Mouse (Mus musculus): ENCODE measurements around the gene Hdgfl3. TPM values are rescaled to one million over a fixed set of nuclear protein-coding genes. Genes with fewer than 3 reads are reported as not detected.

The Hdgfl3 gene
- total RNA-seq (2021) = 10 to 100 TPM; 71.9 to 73.0 TPM

DNA sequence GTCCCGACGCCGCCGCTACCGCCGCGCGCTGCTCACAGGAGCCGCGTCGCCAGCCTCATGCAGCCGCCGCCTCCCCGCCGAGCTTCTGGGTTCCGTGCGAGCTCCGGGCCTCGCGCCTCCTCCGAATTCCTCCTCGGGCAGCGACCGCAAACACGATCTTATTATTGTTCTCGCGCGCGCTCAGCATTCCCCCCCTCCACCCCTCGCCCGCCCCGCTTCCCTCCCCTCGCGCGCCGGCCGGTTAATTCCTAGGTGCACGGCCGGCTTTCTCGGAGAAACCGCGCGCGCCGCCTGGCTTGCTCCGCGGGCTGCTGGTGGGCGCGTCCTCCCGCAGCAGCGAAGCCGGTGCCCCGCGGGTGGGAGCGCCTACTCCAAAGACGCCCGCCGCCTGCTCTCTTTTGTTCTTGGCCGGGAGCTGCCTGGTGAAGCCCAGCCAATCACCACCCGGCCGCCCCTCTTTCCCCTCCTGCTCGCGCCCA is at the start of gene Hdgfl3:
TSS of gene Hdgfl3 (minus strand) at position 207 of the 479 bp plus-strand sequence.
- intact Hi-C loops (cut with DNase I) = loop anchor here (5.0 kb wide), 2 partner anchors 62 to 147 kb away; partner anchors contain the start of gene 3110040N11Rik
- DNase-seq (ENCODE audit: low spot score in 2 of 2) = peak; percentile 79 to 82

DNA sequence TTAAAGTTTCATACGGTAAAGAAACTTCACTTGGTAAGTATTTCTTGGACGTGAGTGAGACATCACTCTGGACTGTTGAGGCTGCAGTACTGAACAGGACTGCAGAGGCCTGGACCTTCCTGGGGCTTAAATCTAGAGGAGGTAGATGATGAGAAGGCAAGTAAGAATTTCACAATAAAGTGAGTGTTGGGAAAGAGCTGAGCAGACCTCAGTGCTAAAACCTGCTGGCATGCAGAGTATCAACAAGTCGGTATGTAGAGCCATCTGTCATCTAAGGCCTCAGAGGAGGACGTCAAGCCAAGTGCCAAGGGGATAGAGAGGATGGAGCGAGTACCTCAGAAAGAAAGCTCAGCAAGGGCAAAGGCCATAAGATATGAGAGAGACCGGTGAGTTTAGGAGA is 49.4 kb upstream of the Hdgfl3 start:
- no peak for DNase-seq (ENCODE audit: low spot score in 2 of 2)
- intact Hi-C loops (cut with DNase I) = no loop called here

DNA sequence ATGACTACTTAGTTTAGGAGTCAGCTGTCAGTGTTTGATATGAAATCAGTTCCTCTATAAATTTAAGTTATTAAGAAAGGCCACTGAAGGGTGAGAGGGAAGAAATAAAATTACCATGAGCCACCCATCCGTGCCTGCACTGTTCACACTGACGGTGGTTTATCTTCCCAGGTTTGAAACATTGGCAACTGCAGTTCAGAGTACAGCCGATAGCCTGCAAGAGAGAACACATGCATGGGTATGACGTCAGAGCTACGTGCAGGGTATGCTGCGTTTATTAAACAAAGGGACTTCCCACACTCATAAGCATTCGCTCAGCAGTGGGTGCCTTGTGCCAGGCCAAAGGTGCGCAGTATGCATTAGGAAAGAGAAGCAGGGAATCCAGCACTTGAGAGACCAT is 44.0 kb upstream of the Hdgfl3 start:
- intact Hi-C loops (cut with DNase I) = no loop called here
- no peak for DNase-seq (ENCODE audit: low spot score in 2 of 2)

DNA sequence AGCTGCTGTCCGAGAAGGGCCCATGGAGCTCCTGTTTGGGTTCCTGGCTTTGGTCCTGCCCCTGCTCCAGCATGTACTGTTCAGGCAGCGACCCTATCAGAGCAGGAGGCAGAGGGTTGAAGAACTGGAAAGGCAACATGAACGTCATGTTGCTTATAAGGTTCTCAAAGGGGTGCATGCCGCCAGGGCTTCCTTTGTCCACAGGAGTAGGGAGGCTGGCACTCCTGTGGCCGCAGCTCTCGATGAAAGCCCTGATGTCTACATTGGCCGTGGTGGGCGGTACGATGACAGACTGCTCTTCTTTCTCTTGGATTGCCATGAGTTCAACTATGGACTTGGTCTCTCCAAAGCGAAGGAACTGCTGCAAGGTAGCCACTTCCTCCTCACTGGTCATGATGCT is 40.3 kb upstream of the Hdgfl3 start:
- DNase-seq (ENCODE audit: low spot score in 2 of 2) = no peak
- intact Hi-C loops (cut with DNase I) = no loop called here

DNA sequence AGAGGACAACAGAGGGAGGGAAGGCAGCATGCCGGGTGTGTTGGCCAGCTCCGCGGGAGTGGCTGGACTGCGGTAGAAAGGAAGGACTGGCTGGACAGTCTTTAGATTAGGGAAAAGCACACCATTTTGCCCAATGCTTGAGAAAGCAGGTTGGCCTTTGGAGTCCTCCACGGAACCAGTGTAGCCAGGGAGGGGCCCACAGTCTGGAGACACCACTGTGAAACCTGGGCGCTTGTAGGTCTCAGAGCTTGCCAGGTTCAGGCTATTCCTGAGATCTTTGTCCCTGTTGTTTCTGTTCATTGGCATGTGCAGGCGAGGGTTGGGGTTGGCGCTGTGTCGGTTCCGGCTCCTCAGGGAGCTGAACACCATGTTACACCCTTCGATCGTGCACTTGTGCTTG is 39.7 kb upstream of the Hdgfl3 start:
- intact Hi-C loops (cut with DNase I) = no loop called here
- no peak for DNase-seq (ENCODE audit: low spot score in 2 of 2)

DNA sequence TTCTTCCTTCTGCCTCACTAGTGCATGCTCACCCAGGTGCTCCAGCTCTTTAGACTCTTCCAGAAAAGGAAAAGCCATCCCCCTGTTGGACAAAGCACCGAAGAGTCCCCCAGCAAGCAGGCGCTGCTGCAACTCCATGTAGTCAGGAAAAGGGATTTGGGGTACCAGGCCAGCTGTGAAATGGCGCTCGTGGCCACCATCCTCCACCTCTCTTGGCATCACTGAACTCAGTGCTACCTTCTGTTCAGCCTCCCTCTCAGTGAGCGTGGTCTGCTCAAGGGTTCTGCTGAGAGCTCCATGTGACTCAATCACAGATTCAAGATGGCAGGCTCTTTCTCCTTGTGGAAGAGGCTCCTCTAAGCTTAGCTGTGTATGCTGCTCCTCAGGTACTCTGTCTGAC is 39.1 kb upstream of the Hdgfl3 start:
- intact Hi-C loops (cut with DNase I) = no loop called here
- DNase-seq (ENCODE audit: low spot score in 2 of 2) = no peak

DNA sequence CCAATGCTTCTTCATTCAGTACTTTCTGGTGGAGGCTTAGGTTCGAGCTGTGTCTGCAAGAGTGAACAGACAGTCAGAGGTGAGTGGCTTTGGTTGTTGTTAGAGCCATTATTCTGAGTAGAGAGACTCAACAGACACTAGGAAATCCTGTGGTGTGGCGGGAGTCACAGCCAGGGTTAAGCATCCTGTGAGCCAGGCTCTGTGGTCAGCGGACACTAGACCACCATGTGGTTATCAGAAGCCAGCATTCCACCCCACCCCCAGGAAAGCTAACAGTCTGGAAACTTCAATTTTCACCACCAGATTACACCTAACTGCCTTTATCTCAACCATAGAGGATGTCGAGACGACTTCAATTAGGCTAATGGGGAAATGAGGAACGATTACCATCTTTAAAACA is 34.7 kb upstream of the Hdgfl3 start:
- DNase-seq (ENCODE audit: low spot score in 2 of 2) = no peak
- intact Hi-C loops (cut with DNase I) = no loop called here

DNA sequence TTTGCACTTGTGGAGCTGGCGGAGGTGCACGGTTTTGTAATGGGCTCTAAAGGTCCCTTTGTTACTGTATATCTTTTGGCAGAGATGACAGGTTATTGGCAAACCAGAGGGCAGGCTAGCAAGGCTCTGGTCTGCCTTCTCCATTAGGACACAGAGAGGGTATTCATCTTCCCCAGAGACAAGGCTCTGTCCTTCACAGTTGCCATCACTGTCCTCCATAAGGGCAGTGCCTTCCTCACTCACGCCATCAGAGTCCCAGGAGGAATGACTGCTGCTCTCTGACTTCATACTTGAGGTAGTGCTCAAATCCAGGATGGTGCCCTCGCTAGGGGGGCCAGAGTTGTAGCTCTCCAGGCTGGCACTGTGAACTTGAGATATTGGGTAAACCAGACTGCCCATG is 34.2 kb upstream of the Hdgfl3 start:
- no peak for DNase-seq (ENCODE audit: low spot score in 2 of 2)
- intact Hi-C loops (cut with DNase I) = no loop called here

DNA sequence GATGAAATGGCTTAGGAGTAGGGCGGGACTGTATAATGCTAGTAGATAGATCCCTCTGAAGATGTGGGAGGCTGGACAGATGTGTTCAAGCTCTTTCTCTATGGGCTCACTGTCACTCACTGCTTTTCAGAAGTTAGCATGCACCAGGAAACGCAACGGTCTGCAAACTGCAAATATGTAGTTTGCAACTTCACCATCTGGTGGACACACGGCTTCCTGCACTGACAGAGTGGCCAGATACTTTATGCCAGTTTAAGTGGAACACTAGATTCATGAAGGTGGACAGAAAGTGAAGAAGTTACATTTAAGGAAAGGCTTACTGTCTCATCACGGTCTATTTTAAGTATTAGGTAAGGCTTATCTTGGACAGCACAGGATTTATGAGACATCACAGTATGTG is 31.9 kb upstream of the Hdgfl3 start:
- intact Hi-C loops (cut with DNase I) = no loop called here
- no peak for DNase-seq (ENCODE audit: low spot score in 2 of 2)

DNA sequence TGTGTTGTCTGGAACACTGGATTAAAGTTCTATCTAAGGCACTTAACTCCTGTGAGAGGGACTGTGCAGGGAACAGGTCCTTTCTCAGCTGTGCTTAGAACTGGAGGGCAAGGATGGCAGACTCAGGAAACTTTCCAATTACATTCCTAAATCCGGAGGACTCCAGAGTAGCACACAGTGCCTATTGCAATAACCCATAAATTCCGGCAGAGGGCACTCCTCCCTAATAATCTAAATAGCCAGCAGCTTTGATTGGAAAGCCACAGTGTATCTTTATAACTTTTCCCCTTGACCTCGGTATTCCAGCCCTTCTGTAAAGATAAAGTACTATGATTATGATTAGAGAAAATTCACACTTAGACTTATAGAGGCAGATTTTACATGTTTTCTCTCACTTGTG is 25.4 kb upstream of the Hdgfl3 start:
- DNase-seq (ENCODE audit: low spot score in 2 of 2) = peak; percentile 51 to 66
- intact Hi-C loops (cut with DNase I) = loop anchor here (2.0 to 5.0 kb wide), 3 partner anchors 92 to 315 kb away; no protein-coding TSS in a partner anchor

DNA sequence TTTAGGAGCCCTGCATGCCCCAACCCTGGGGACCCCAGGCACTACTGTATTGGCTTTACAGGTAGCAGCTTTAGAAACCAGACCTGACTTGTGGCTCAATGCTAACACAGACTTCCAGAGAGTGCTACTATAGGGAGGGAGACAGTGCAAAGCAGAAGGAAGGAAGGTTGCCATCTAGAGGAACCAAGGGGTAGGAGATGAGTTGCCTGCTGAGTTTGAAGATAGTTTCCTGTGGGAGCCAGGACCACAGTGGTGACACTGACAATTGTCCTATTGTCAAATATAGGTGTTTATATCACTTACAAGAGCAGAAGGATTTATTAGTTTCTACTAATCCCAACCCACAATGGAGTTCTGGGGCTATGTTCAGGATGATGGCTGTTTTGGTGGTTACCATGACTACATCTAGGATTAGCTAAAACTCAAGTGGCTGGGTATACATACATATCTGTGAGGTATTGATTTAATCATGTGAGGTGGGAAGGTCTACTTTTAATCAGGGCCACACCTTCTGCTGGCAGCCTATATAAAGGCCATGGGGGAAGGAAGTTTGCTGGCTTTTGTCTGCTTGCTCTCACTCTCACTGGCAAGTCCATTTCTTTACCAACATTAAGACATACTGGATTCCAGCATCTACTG is 20.1 kb upstream of the Hdgfl3 start:
- intact Hi-C loops (cut with DNase I) = loop anchor here (2.0 kb wide), 1 partner anchor 166 kb away; the partner anchor contains the start of gene 3110040N11Rik
- DNase-seq (ENCODE audit: low spot score in 2 of 2) = peak; percentile 37 to 58

DNA sequence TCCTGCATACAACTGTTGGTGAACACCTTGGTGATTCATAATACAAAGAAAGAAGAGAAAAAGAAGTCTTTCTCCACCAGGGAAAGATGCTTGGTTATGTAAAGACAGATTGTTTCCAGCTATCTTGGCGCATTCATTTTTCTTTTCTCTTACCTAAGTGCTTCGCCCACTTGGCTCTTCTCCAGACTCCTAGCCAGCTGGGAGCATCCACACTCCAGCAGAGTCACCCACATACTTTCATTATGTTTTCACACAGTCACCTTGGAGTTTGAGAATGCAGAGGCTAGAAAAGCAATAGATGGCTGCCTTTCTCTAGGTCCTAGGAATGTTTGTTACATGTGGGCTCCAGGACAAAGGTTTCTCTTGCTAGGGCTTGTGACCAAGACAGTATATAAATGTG is 16.2 kb upstream of the Hdgfl3 start:
- intact Hi-C loops (cut with DNase I) = no loop called here
- DNase-seq (ENCODE audit: low spot score in 2 of 2) = peak; percentile 32 to 68

DNA sequence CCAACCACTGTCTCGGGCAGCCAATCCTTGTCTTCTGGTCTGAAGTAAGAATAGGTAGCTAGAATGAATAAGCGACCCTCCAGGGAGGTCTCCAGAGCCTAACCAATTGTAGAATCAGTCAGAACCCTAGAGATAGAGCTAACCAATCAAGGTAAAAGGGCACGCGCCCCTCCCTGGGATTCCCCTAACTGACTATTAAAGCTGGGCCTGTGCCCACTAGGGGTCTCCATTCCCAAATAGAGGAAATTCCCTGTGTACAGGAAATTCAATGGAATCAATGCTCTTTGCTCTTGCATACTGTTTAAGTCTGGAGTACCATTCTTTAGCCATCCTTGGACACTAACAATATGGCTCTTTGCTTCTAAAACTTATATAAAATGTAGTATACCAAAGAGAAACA is 11.1 kb upstream of the Hdgfl3 start:
- DNase-seq (ENCODE audit: low spot score in 2 of 2) = no peak
- intact Hi-C loops (cut with DNase I) = no loop called here

DNA sequence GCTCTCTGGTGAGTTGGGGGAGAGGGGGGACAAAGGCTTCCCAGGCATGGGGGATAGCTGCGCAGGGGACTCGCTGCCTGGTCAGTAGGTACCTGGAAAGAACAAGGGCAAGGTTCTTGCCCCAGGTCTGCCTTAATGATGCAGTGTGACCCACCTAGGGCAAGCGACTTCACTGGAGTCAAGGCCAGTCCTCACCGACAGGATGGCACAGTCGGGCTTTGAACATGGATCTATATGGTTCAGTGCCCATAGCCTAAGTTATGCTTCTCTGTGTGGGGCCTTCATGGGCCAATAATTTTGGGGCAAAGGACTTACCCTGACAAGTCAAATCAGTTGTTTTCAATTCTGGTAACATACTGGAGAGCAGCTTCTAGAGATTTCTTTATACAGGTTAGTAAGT is 533 bp upstream of the Hdgfl3 start:
- DNase-seq (ENCODE audit: low spot score in 2 of 2) = no peak
- intact Hi-C loops (cut with DNase I) = loop anchor here (5.0 kb wide), 2 partner anchors 63 to 148 kb away; partner anchors contain the start of gene 3110040N11Rik

DNA sequence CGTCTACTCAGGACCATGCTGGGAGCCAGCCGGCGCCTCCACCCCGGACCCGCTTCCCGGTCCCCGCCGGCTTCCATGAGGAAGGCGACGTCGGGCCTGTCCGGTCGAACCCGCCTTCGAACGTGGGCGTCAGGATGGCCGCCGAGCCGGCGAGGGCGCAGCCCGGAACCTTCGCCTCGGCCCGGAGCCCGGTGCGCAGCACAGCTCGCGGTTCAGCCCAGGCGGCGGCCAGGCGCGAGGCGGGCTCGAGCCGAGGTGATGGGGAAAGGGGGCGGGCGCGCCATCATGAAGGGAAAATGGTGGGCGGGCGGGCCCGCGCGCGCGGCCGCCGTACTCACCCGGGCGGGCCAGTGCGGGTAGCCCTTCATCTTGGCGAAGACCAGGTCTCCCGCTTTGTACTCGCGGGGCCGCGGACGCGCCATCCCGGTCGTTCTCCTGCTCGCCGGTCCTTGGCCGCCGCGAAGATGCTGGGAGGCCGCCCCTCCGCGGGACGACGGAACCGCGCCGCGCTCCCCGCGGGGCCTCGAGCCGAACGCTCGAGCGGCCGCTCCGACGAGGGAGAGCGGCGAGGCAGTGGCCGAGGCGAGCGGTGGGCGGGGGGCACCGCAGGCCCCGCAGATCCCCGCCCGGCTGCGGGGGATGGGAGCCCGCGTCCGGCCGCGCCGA is 539 bp downstream of the Hdgfl3 start:
- intact Hi-C loops (cut with DNase I) = loop anchor here (5.0 kb wide), 2 partner anchors 61 to 146 kb away; partner anchors contain the start of gene 3110040N11Rik
- DNase-seq (ENCODE audit: low spot score in 2 of 2) = peak; percentile 70 to 72

DNA sequence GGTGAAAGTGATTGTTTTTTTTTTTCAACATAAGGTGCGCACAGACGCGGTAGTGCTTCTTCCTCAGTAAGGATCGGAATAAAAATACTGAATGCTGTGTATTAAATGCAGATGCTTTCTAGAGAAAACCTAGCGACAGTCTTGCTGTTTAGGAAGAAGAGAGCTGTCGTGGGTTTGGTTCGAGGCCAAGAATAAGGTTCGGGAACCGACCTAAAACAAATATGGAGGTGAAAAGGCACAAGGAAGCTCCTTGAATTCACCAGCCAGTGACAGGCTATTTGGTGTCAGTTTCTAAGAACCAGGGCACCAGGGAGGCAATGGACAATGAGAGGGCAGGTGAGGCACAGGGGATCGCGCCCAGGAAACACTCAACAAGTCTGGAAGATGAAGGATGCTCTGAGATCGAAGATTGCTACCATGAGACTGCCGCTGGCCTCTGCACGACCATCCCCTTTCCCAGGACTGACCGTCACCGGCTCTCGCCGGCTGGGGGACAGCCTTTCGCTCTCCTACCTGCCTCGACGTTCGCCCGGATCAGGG is 1.1 kb downstream of the Hdgfl3 start:
- DNase-seq (ENCODE audit: low spot score in 2 of 2) = no peak
- intact Hi-C loops (cut with DNase I) = loop anchor here (5.0 kb wide), 2 partner anchors 61 to 146 kb away; partner anchors contain the start of gene 3110040N11Rik

DNA sequence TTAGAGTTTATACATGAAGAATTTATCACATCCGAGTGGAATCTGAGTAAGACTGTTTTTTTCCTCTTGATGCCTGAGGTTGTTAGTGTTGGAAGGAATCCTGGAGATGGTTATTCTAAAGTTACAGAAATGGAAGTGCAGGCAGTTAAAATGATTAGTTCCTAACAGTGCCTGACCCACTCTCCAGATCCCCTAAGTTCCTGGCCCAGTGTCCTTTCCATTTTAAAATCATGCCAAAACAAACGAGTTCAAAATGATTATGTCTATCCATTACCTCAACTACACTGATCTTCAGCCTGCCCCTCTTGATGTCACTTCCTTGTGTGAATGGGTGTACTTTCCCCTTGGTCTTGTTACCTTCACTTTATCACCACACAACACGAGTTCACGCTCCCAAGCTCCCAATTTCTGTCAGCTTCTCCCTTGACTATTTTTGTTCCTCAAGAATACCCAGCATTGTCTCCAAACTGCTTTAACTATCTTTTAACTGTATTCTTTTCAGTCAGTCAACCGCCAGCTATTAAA is 1.7 kb downstream of the Hdgfl3 start:
- intact Hi-C loops (cut with DNase I) = loop anchor here (5.0 kb wide), 2 partner anchors 60 to 145 kb away; partner anchors contain the start of gene 3110040N11Rik
- no peak for DNase-seq (ENCODE audit: low spot score in 2 of 2)

DNA sequence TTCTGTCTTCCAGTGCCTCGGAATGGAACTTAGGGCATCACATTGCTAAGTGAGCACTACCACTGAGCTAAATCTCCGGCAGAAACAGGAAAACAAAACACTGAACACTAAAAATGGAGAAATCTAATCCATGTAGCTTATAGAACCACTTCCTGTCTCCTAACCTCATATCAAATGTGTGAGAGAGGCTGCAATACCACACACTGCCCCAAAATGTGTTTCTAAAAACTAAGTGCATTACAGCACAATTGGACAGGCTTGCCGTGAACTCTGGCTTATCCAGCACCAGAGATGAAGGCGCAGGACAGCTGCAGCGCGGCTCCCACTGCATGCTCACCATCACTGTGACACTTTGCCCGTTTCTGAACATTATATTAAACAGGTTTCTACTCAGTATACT is 5.3 kb downstream of the Hdgfl3 start:
- intact Hi-C loops (cut with DNase I) = no loop called here
- DNase-seq (ENCODE audit: low spot score in 2 of 2) = no peak

DNA sequence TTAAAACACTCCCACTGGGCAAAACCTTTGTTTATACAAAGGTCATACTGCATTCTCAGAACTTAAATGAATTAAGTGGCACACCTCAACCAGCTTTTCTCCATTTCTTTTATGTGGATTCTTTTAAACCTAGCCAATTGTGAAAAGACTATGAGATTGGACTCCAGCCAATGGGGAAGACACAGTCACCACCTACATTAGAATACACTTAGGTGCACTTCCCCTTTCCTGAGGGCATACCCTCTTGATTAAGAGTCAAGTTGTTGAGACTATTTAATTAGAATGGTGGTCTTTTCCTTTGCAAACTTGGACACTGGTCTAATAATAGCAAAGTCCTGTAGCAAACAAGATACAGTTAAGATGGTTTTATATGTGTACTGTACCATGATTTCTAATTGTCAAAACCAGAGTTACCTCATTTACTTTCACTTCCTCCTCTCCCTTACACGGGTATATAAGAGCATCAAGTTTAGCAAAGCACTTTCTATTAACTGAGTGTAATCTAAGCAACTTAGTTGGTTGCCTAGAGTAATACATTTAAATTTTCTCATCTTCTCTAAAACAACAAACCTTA is 12.8 kb downstream of the Hdgfl3 start:
- intact Hi-C loops (cut with DNase I) = no loop called here
- no peak for DNase-seq (ENCODE audit: low spot score in 2 of 2)

DNA sequence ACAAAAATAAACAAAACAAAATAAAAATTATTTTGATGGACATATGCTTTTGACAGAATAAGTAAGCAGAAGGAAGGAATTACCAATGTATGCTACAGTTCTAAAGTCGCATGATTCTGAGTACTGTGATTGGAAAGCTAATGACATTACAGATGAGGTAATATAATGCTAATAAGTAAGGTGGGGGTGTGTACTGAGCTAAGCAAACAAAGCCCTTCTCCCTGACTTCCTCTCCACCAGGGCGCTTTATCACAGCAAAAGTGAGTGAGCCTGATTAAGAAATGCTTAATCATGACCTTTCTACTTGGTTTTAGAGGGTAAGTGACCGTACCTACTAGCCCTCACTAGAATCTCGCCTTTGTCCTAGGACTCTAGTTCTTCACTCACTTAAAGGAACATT is 14.0 kb downstream of the Hdgfl3 start:
- intact Hi-C loops (cut with DNase I) = no loop called here
- DNase-seq (ENCODE audit: low spot score in 2 of 2) = no peak
